Mouse (Mus musculus): ENCODE data around the gene Ccser1.

The Ccser1 gene

DNA sequence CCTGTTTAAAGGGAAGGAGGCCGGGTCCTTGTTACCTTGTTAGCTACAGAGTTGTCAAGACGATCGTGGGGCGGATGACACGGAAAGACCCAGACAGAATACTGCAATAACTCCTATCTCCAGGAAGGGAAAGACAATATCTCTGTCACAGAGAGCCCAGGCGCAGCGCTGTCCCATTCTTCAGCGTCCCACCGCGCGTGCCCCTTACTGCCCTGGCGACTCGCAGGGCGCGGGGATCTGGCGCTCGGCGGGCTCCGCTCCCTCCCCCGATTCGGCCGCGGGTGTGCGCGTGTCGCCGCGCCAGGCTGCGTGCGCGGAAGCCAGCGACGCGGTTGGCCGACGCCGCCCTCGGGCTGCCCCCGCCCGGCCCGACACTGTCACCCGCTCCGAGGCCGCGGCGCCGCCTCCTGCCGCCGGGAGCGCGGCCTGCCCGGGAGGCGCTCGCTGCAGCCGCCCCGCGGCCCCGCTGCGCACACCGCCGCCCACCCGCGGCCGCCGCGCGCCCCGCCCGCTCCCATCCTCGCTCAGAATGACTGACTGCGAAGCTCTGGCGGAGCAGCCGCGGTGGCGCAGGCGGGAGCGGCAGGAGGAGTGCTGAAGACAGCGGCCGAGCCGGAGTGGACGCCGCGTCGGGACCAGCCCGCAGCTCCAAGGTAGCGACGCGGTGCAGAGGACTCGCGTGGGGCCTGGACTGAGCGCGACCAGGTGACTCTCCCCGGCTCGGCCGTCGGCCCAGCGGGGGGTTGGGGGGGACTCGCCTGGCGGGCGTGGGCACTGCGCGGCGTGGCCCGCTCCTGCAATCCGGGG is at the start of gene Ccser1:
Gene Ccser1, plus strand, starts transcription at position 376 of the 807 bp plus-strand sequence.
- DNase-seq (ENCODE audit: low spot score in 2 of 2): peak; percentile 54 to 57

GRCm38 (mm10) chr6:61136436-61136835 is 43.7 kb upstream of the Ccser1 start:
- no peak for DNase-seq (ENCODE audit: low spot score in 2 of 2)

GRCm38 (mm10) chr6:61143031-61143430 is 37.1 kb upstream of the Ccser1 start:
- DNase-seq (ENCODE audit: low spot score in 2 of 2): no peak

DNA sequence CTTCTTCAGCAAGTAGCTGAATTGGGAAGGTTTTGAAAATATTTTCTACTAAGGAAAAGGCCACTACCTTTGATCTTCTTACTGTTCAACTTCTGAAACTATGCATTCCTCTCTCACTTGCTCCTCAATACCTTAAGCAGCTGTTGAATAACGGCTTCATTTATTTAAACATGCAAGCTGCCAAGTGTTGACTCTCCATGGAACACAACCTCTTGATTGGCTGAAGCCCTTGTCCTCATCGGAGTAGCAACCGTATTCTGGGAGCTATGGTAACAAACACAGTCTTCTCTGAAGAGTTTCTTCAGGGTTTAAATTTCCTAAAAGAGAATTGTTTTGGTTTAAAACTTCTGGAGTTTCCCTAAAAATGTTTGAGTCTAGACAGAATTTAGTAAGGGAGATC is 27.2 kb upstream of the Ccser1 start:
- DNase-seq (ENCODE audit: low spot score in 2 of 2): no peak

DNA sequence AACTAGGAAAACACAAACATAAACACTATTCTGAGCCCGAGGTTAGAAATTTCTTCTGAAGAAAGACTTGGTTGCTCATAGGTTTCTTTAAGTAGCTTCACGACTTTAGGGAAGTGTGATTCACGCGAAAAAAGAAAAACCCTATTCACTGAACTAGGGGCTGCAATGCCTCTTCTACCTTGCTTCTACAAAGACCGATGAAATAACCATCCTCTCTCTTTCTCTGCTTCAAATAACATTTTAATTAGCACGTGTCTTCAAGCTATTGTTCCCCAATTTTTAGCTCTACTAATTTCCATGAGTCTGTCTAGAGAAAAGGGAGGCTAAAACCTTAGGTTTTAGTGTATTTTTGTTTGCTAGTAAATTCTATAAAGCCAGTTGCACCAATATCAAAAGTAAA is 25.5 kb upstream of the Ccser1 start:
- DNase-seq (ENCODE audit: low spot score in 2 of 2): no peak

DNA sequence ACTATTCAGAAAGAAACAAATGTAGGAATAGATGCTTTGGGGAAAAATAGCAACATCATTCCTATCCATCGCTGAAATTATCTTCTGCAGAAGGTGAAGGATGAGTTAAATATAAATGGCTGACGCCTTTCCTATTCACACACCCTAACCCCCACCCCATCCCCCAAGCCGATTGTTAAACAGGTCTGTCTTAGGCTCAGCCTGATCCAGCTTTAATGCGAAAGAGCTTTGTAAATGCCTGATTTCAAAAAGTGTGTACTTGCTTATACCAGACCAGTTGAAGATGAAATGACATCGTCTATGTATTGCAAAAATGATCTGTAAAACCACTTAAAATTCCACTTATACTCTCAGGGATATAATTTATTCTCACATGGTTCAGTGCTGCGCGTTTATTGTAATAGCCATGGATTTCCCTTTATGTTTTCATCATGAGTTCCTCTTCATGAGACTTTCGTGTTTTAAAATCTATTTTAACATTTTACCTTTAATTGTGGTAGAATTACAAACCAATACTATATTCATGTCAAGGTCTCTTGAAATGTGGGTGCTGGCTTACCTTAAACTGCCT is 25.0 kb upstream of the Ccser1 start:
- DNase-seq (ENCODE audit: low spot score in 2 of 2): no peak

- DNase-seq (ENCODE audit: low spot score in 2 of 2): no peak
Measured at GRCm38 (mm10) chr6:61155718-61156117, 24.4 kb upstream of the Ccser1 start.

GRCm38 (mm10) chr6:61162117-61162516 is 18.0 kb upstream of the Ccser1 start:
- DNase-seq (ENCODE audit: low spot score in 2 of 2): no peak

DNA sequence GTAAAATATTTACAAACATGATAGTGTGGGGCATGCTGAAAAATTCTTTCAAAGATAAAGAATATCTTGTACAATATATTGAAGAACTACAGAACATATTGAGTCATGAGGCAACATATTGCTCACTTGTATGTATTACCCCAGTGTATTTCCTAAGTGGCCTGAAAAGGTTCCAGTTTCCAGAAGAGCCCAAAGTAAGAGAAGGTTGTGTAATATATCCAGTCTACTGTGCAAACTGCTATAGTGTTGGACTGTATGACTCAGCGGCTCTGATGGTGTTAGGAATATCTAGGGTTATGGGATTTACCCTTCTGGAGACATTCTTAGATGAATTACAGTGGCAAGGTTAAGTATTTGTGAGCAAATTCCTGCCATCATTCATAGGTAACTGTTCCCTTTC is 13.2 kb upstream of the Ccser1 start:
- no peak for DNase-seq (ENCODE audit: low spot score in 2 of 2)

DNA sequence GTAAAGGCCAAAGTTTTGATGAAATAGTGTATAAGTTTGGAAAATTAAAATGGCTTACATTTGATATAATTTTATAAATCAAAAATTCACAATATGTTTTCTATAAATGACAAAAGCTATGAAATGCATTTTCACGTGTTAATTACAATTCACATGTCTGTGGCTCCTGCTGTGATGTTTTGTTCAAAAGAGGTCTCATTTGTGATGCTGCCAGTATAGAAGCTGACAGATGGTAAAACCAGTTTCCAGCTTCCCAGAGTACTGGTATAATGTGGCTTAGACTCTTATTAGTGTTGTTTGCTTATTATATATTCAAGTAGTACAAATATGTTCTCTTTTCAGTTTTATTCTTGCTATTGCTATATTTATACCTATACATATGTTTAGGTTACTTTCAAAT is 4.0 kb upstream of the Ccser1 start:
- no peak for DNase-seq (ENCODE audit: low spot score in 2 of 2)

GRCm38 (mm10) chr6:61177476-61177875 is 2.6 kb upstream of the Ccser1 start:
- no peak for DNase-seq (ENCODE audit: low spot score in 2 of 2)

DNA sequence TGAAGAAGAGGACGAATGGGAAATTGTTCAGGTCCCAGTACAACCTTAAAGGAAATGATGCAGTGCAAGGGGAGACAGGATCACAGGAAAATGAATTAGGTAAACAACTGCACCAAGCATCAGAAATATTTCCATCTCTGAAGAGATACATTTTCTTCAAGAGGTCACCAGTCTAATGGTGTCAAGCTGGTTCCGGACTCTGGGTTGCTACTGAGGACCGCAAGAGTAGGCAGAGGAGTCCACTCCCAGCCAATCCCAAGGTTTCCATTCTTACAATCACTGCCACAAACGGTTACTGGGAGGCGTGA is 529 bp upstream of the Ccser1 start:
- no peak for DNase-seq (ENCODE audit: low spot score in 2 of 2)

DNA sequence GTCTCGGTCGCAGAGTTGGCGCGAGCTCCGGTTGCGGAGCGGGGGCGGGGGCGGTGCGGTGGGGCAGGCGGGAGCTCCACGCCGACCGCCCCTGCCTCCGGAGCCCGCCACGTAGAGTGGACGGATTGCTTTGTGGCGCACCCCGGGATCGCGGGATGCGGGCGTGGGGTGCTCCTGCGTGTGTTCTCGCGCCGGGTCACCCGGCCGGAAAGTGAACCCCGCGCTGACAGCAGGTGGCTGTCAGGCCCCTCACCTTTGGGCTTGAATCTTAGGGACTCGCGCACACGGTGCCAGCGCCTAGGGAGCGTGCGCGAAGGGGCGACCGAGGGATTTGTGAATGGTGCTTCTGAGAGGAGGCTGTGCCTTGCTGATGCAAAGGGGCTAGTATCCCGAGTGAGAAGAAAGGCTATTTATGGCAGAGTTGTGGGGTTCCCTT is 650 bp downstream of the Ccser1 start:
- DNase-seq (ENCODE audit: low spot score in 2 of 2): peak; percentile 16 to 24

DNA sequence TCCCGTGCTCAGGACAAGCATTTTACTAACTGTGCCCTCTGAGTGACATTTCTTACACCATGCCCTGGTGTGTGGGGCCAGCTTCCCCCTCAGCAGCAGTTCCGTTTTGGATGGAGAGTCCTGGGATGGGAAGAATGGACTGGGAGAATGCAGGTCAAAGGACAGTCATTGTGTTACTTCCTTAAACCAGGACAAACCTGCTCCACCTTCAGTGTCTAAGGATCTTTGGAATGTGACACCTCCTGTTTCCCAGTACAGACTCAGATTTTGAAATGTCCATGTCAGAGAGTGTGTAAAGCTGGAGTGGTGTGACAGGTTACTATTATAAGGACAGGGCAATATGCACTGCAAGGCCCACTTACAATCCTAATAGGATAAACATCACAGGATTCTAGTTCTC is 8.9 kb downstream of the Ccser1 start:
- DNase-seq (ENCODE audit: low spot score in 2 of 2): no peak

DNA sequence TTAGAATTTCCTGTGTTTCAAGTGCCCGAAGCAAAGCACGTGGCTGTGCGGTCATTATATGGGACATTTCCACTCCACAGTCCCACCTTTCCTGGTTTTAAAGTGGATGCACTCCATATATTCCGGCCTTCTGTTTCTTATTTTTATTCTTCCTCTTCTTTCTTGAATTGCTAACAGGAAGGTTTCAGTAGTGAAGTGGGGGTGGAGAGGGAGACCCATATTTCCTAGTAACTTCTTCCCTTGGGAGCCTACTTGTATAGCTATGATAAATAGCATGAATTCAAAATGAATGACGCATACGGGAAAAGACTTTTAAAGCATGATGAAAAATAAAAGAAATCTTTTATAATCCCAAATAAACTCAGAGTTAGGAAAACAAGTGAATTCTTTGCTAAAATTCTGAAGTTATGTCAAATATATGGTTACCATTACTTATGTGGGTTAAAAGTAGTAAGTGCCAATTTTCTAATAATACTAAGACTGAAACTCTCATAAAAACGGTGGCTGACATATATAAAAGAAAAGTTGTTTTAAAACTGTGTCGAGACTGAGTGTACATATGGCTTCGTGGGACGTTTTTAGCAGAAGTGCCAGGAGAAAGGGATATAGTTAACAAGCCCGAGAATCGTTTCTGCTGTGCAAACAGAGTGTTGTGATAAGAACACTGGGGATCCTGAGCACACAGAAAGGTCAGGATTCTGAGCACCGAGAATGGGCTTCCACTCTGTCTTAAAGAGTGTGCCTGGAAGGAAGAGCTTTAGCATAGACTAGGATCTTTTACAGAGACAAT is 11.7 kb downstream of the Ccser1 start:
- peak in 1 of 2 experiments; percentile 15 for DNase-seq (ENCODE audit: low spot score in 2 of 2)

DNA sequence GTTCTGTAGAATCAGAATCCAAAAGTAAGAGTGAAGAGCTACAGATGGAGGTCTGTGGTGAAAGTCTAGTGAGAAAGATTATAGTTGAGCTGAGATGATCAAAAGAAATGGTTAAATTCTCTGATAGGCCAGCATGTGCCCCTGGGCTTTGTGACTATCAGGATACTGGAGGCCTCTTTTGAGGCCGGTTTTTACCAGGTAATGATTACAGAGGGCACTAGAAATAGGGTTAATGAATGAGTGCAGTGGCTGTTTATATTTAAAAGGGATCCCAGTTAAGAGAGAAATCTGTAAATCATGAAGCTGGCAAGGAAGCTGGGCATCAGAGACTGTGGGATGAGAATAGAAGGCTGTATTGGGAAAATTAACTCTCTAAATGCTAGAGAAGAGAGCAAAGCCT is 23.2 kb downstream of the Ccser1 start:
- DNase-seq (ENCODE audit: low spot score in 2 of 2): no peak

GRCm38 (mm10) chr6:61206042-61206441 is 25.9 kb downstream of the Ccser1 start:
- DNase-seq (ENCODE audit: low spot score in 2 of 2): no peak

- DNase-seq (ENCODE audit: low spot score in 2 of 2): no peak
Measured at GRCm38 (mm10) chr6:61206619-61207018, 26.5 kb downstream of the Ccser1 start.

- DNase-seq (ENCODE audit: low spot score in 2 of 2): no peak
Measured at GRCm38 (mm10) chr6:61210061-61210737, 30.1 kb downstream of the Ccser1 start.

DNA sequence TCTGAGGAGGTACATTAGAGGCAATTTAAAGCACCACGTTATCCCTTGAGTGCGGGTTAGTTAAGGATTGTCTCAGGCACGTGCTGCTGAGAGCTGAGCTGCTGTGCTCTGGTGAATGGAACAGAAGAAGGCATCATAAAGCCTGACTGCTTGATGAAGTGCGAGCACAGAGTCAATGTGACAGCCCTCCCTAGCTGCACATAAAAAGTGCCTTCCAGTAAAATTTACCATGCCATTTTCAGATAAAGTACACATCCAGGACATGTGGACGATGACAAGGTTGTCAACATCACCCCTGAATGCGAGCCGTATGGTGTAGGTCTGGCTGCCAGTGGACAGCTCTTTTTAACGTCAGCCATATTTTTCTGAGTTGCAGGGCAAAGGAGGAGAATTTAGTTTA is 35.6 kb downstream of the Ccser1 start:
- DNase-seq (ENCODE audit: low spot score in 2 of 2): no peak

- DNase-seq (ENCODE audit: low spot score in 2 of 2): no peak
Measured at GRCm38 (mm10) chr6:61216514-61216913, 36.4 kb downstream of the Ccser1 start.

DNA sequence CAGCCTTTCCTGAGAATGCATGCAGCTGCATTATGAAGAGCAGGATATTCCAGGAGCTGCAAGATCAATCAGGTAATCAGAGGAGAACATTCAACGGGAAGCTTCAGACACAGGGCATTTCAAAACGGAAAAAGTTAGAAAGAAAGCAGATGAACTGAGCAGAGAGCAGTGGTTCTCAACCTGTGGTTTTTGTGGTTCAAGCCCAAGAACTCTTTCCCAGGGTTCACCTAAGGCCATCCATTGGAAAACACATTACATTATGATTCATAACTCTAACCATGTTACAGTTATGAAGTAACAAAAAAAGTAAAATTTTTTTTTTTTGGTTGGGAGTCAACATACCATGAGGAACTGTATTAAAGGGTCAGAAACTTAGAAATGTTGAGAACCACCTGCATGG is 37.6 kb downstream of the Ccser1 start:
- DNase-seq (ENCODE audit: low spot score in 2 of 2): no peak

Data from right cerebral cortex, postnatal 36 days (tissue).